Mouse (Mus musculus): Measurements from ENCODE around the gene Ctnnd2. TPM values are rescaled to one million over a fixed set of nuclear protein-coding genes. Genes with fewer than 3 reads are reported as not detected.

Ctnnd2 gene
- polyA plus RNA-seq, 1 experiment from 2014 or later: 0.16 TPM

- Histone ChIP-seq H3K27ac (no peak overlapping the region), H3K9ac (no peak overlapping the region), H3K36me3 (no peaks in the 10 kb centered on the region), H3K4me1 (replicated peaks) (no peaks in the 10 kb centered on the region), H3K9me3 (replicated peaks) (no peaks in the 10 kb centered on the region), H3K4me2 (no peak overlapping the region), H3K27me3 (no peaks in the 10 kb centered on the region), H3K4me3 (replicated peaks) (no peak overlapping the region)
- WGBS (ENCODE audit: insufficient replicate concordance): 59% methylated on average over 2 of the region's 2 CpGs
- DNase-seq (no peak), ATAC-seq (ENCODE audit: low read depth) (no peak)
Observed at GRCm38 (mm10) chr15:30333336-30334310, 161.2 kb downstream of the Ctnnd2 start.

GRCm38 (mm10) chr15:30338585-30339197 lies 166.3 kb downstream of the Ctnnd2 start:
- no peak overlapping the region for H3K27ac ChIP-seq
- H3K9ac ChIP-seq: no peak overlapping the region
- ATAC-seq (ENCODE audit: low read depth) (no peak), DNase-seq (no peak)
- H3K4me2 ChIP-seq: no peak overlapping the region
- H3K27me3 ChIP-seq: no peaks in the 10 kb centered on the region
- H3K36me3 ChIP-seq: no peaks in the 10 kb centered on the region
- no peaks in the 10 kb centered on the region for H3K9me3 ChIP-seq (replicated peaks)
- H3K4me3 ChIP-seq (replicated peaks): no peak overlapping the region
- H3K4me1 ChIP-seq (replicated peaks): no peaks in the 10 kb centered on the region
- WGBS (ENCODE audit: insufficient replicate concordance): 58% methylated on average over 6 of the region's 6 CpGs

GRCm38 (mm10) chr15:30345754-30346153 lies 173.4 kb downstream of the Ctnnd2 start:
- H3K27me3 ChIP-seq: no peaks in the 10 kb centered on the region
- 75% methylated on average over 5 of the region's 5 CpGs for WGBS (ENCODE audit: insufficient replicate concordance)
- no peaks in the 10 kb centered on the region for H3K36me3 ChIP-seq
- H3K4me2 ChIP-seq: no peak overlapping the region
- no peak overlapping the region for H3K4me3 ChIP-seq (replicated peaks)
- ATAC-seq (ENCODE audit: low read depth) (no peak), DNase-seq (no peak)
- H3K9ac ChIP-seq: no peak overlapping the region
- H3K9me3 ChIP-seq (replicated peaks): no peaks in the 10 kb centered on the region
- no peaks in the 10 kb centered on the region for H3K4me1 ChIP-seq (replicated peaks)
- H3K27ac ChIP-seq: no peak overlapping the region

- no peaks in the 10 kb centered on the region for H3K4me1 ChIP-seq (replicated peaks)
- no peaks in the 10 kb centered on the region for H3K27me3 ChIP-seq
- no peaks in the 10 kb centered on the region for H3K36me3 ChIP-seq
- no peak overlapping the region for H3K4me2 ChIP-seq
- H3K27ac ChIP-seq: no peak overlapping the region
- H3K9ac ChIP-seq: no peak overlapping the region
- H3K4me3 ChIP-seq (replicated peaks): no peak overlapping the region
- 73% methylated on average over 1 of the region's 1 CpGs for WGBS (ENCODE audit: insufficient replicate concordance)
- H3K9me3 ChIP-seq (replicated peaks): no peaks in the 10 kb centered on the region
- ATAC-seq (ENCODE audit: low read depth) (no peak), DNase-seq (no peak)
Observed at GRCm38 (mm10) chr15:30364491-30364890, 192.1 kb downstream of the Ctnnd2 start.

GRCm38 (mm10) chr15:30369997-30370396 lies 197.6 kb downstream of the Ctnnd2 start:
- Histone ChIP-seq H3K27ac (no peak overlapping the region), H3K4me1 (replicated peaks) (no peaks in the 10 kb centered on the region), H3K9ac (no peak overlapping the region), H3K27me3 (no peaks in the 10 kb centered on the region), H3K4me3 (replicated peaks) (no peak overlapping the region), H3K4me2 (no peak overlapping the region), H3K9me3 (replicated peaks) (no peaks in the 10 kb centered on the region), H3K36me3 (no peaks in the 10 kb centered on the region)
- ATAC-seq (ENCODE audit: low read depth): no peak
- no peak for DNase-seq
- 57% methylated on average over 7 of the region's 7 CpGs for WGBS (ENCODE audit: insufficient replicate concordance)

- Histone ChIP-seq H3K9me3 (replicated peaks) (no peaks in the 10 kb centered on the region), H3K27ac (no peak overlapping the region), H3K4me3 (replicated peaks) (no peak overlapping the region), H3K27me3 (no peaks in the 10 kb centered on the region), H3K36me3 (no peaks in the 10 kb centered on the region), H3K9ac (no peak overlapping the region), H3K4me1 (replicated peaks) (no peaks in the 10 kb centered on the region), H3K4me2 (no peak overlapping the region)
- 46% methylated on average over 2 of the region's 2 CpGs for WGBS (ENCODE audit: insufficient replicate concordance)
- ATAC-seq (ENCODE audit: low read depth): no peak
- no peak for DNase-seq
Observed at GRCm38 (mm10) chr15:30371151-30371550, 198.8 kb downstream of the Ctnnd2 start.

- Histone ChIP-seq H3K4me3 (replicated peaks) (no peak overlapping the region), H3K27me3 (no peaks in the 10 kb centered on the region), H3K27ac (no peak overlapping the region), H3K9me3 (replicated peaks) (no peaks in the 10 kb centered on the region), H3K9ac (no peak overlapping the region), H3K36me3 (no peaks in the 10 kb centered on the region), H3K4me2 (no peak overlapping the region), H3K4me1 (replicated peaks) (no peaks in the 10 kb centered on the region)
- DNase-seq (no peak), ATAC-seq (ENCODE audit: low read depth) (no peak)
- WGBS (ENCODE audit: insufficient replicate concordance): 73% methylated on average over 6 of the region's 6 CpGs
Observed at GRCm38 (mm10) chr15:30373654-30374215, 201.3 kb downstream of the Ctnnd2 start.

- ATAC-seq (ENCODE audit: low read depth) (no peak), DNase-seq (no peak)
- 73% methylated on average over 5 of the region's 5 CpGs for WGBS (ENCODE audit: insufficient replicate concordance)
- no peak overlapping the region for H3K9ac ChIP-seq
- no peaks in the 10 kb centered on the region for H3K36me3 ChIP-seq
- no peak overlapping the region for H3K4me3 ChIP-seq (replicated peaks)
- no peak overlapping the region for H3K27ac ChIP-seq
- no peaks in the 10 kb centered on the region for H3K27me3 ChIP-seq
- H3K9me3 ChIP-seq (replicated peaks): no peaks in the 10 kb centered on the region
- no peaks in the 10 kb centered on the region for H3K4me1 ChIP-seq (replicated peaks)
- no peak overlapping the region for H3K4me2 ChIP-seq
Observed at GRCm38 (mm10) chr15:30374907-30375306, 202.5 kb downstream of the Ctnnd2 start.

- Histone ChIP-seq H3K4me3 (replicated peaks) (no peak overlapping the region), H3K27ac (no peak overlapping the region), H3K36me3 (no peaks in the 10 kb centered on the region), H3K4me1 (replicated peaks) (no peaks in the 10 kb centered on the region), H3K4me2 (no peak overlapping the region), H3K9me3 (replicated peaks) (no peaks in the 10 kb centered on the region), H3K27me3 (no peaks in the 10 kb centered on the region), H3K9ac (no peak overlapping the region)
- 31% methylated on average over 9 of the region's 9 CpGs for WGBS (ENCODE audit: insufficient replicate concordance)
- ATAC-seq (ENCODE audit: low read depth): no peak
- no peak for DNase-seq
Observed at GRCm38 (mm10) chr15:30383075-30383842, 210.9 kb downstream of the Ctnnd2 start.

GRCm38 (mm10) chr15:30384386-30384785 lies 212.0 kb downstream of the Ctnnd2 start:
- ATAC-seq (ENCODE audit: low read depth) (no peak), DNase-seq (no peak)
- no peaks in the 10 kb centered on the region for H3K36me3 ChIP-seq
- H3K27me3 ChIP-seq: no peaks in the 10 kb centered on the region
- no peak overlapping the region for H3K27ac ChIP-seq
- WGBS (ENCODE audit: insufficient replicate concordance): 70% methylated on average over 5 of the region's 5 CpGs
- H3K4me2 ChIP-seq: no peak overlapping the region
- H3K4me1 ChIP-seq (replicated peaks): no peaks in the 10 kb centered on the region
- H3K9me3 ChIP-seq (replicated peaks): no peaks in the 10 kb centered on the region
- no peak overlapping the region for H3K4me3 ChIP-seq (replicated peaks)
- H3K9ac ChIP-seq: no peak overlapping the region

GRCm38 (mm10) chr15:30386489-30386888 lies 214.1 kb downstream of the Ctnnd2 start:
- ATAC-seq (ENCODE audit: low read depth): no peak
- no peak for DNase-seq
- no peaks in the 10 kb centered on the region for H3K36me3 ChIP-seq
- no peak overlapping the region for H3K4me2 ChIP-seq
- H3K27me3 ChIP-seq: no peaks in the 10 kb centered on the region
- no peak overlapping the region for H3K4me3 ChIP-seq (replicated peaks)
- no peak overlapping the region for H3K27ac ChIP-seq
- H3K4me1 ChIP-seq (replicated peaks): no peaks in the 10 kb centered on the region
- H3K9ac ChIP-seq: no peak overlapping the region
- H3K9me3 ChIP-seq (replicated peaks): no peaks in the 10 kb centered on the region

Data from liver, embryonic 13.5 days (tissue).